11 mouse cellular contexts compared by ENCODE assay signal in the genomic region with DNA sequence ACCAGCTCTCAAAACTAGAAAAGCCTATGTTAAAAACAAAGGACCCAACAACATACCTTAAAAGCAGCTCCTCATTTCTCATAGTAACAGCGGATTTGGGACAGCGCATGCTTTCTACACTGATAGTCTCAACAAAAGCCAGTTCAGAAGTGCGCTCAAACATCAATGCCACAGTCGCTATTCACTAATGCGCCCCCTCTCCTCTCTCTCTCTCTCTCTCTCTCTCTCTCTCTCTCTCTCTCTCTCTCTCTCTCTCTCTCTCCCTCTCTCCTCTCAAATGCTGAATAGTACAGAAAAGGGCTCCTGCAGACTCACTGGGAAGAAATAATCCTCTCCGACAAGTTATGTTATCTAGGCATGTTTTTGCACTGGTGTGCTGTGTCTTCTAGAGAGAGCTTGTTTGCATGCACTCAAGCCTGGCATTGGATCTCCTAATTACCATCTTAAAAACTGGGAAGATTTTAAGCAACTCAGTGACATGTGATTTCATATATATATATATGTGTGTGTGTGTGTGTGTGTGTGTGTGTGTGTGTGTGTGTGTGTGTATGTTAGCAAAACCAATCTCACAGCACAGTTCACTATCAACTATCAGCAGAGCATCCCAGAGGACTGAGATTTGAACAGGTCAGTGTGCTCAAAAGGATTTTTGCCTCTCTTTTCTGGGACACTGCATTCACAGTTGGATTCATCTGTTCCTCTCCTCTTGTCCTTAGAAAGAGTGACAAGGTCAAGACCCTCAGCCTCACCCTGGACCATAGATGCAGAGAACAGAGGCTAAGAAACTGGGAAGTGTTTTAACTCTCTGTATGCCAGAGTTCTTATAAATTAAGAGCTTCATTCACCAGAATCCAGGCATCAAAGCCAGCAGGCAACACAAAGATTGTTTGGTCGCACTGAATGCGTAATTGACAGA.
DNase-seq lines count a peak whose midpoint lies in the region; ATAC-seq lines count a peak whose summit lies in the region.
"Had no signal": no experiment of that assay in that cellular context is flagged by ENCODE, and none has a peak within 500 bp of the region (broad histone marks: within the 10 kb centered on the region; RNA-seq: fewer than 3 reads in every experiment).

No protein-coding gene starts in this region.

- 0 out of 2 replicates have a peak, but pooled peaks have one; percentile 49 for ATAC-seq in neural tube, embryonic 11.5 days (ENCODE audit: insufficient read depth, low FRiP score, low TSS enrichment)
- peak; percentile 73 for ATAC-seq in forebrain, embryonic 13.5 days
- ATAC-seq in midbrain, embryonic 12.5 days (ENCODE audit: low FRiP score, low read depth): peak; percentile 75

- peak overlapping the region; percentile 76 for H3K27ac ChIP-seq in neural tube, embryonic 11.5 days (ENCODE audit: low read depth, low read length)
- H3K27ac ChIP-seq in forebrain, embryonic 13.5 days: peak overlapping the region; percentile 98
- peak overlapping the region; percentile 94 for H3K27ac ChIP-seq in midbrain, embryonic 12.5 days (replicated peaks)

- peak overlapping the region; percentile 58 for H3K9ac ChIP-seq in neural tube, embryonic 11.5 days (ENCODE audit: low read length)
- H3K9ac ChIP-seq in forebrain, embryonic 13.5 days: peak overlapping the region; percentile 92
- peak overlapping the region; percentile 62 for H3K9ac ChIP-seq in midbrain, embryonic 12.5 days (replicated peaks)

- peaks cover 3% of the 10 kb centered on the region; the same call in 1 of the 2 replicates for H3K4me1 ChIP-seq in neural tube, embryonic 11.5 days (ENCODE audit: control insufficient read depth, insufficient read depth, low read length)
- H3K4me1 ChIP-seq in forebrain, embryonic 13.5 days: peaks cover 42% of the 10 kb centered on the region
- peaks cover 37% of the 10 kb centered on the region for H3K4me1 ChIP-seq in midbrain, embryonic 12.5 days

- WGBS in neural tube, embryonic 11.5 days: 34% methylated on average over 8 of the region's 8 CpGs
- WGBS in forebrain, embryonic 13.5 days: 3% methylated on average over 8 of the region's 8 CpGs
- 11% methylated on average over 8 of the region's 8 CpGs for WGBS in midbrain, embryonic 12.5 days

- H3K4me2 ChIP-seq in neural tube, embryonic 11.5 days (ENCODE audit: low read depth): peak overlapping the region; percentile 53
- peak overlapping the region; percentile 63 for H3K4me2 ChIP-seq in forebrain, embryonic 13.5 days
- H3K4me2 ChIP-seq in midbrain, embryonic 12.5 days (replicated peaks): peak overlapping the region; percentile 63

- DNase-seq in neural tube, embryonic 11.5 days (ENCODE audit: low spot score): no peak
- no peak for DNase-seq in neural tube, embryonic 10.5 days (ENCODE audit: extremely low spot score, low spot score)
- no peak for DNase-seq in ovary, postnatal 36 days (ENCODE audit: low spot score)
- no peak for DNase-seq in frontal cortex, postnatal 36 days (ENCODE audit: low spot score in 2 of 2)
- no peak for DNase-seq in left cerebral cortex, adult 9 months (ENCODE audit: low spot score in 2 of 2)
- DNase-seq: kidney, postnatal 10 days; lung, adult 2 months; right cerebral cortex, postnatal 4 days had no signal

- no peaks in the 10 kb centered on the region for H3K27me3 ChIP-seq in neural tube, embryonic 11.5 days (ENCODE audit: control insufficient read depth, insufficient read depth, low read length)
- no peaks in the 10 kb centered on the region for H3K27me3 ChIP-seq in forebrain, embryonic 13.5 days
- no peaks in the 10 kb centered on the region for H3K27me3 ChIP-seq in midbrain, embryonic 12.5 days
- H3K27me3 ChIP-seq: CH12.LX had no signal

- H3K9me3 ChIP-seq in neural tube, embryonic 11.5 days (ENCODE audit: control insufficient read depth, low read length): no peaks in the 10 kb centered on the region
- H3K9me3 ChIP-seq in forebrain, embryonic 13.5 days (replicated peaks): no peaks in the 10 kb centered on the region
- H3K9me3 ChIP-seq in midbrain, embryonic 12.5 days: no peaks in the 10 kb centered on the region

- H3K4me3 ChIP-seq in neural tube, embryonic 11.5 days (ENCODE audit: low read depth, low read length): peak overlapping the region; percentile 37
- H3K4me3 ChIP-seq in forebrain, embryonic 13.5 days: peak overlapping the region; percentile 63
- H3K4me3 ChIP-seq in midbrain, embryonic 12.5 days: peak overlapping the region; percentile 51

- no peaks in the 10 kb centered on the region for H3K36me3 ChIP-seq in neural tube, embryonic 11.5 days (ENCODE audit: control insufficient read depth, insufficient read depth, low read length)
- no peaks in the 10 kb centered on the region for H3K36me3 ChIP-seq in forebrain, embryonic 13.5 days (ENCODE audit: poor library complexity, severe bottlenecking)
- H3K36me3 ChIP-seq in midbrain, embryonic 12.5 days: no peaks in the 10 kb centered on the region
